Mouse (Mus musculus) megakaryocyte-erythroid progenitor cell, adult 5-6 weeks (primary cell): ENCODE data around the gene Gm45213. TPM values are rescaled to one million over a fixed set of nuclear protein-coding genes. Genes with fewer than 3 reads are reported as not detected.
A peak's percentile ranks its signal among the peaks of the same experiment; 100 is the strongest.

ENCODE experiments used
- ATAC-seq: replicated peaks from 2 replicates; pipeline ENCODE4 v1.8.0; 2016; ENCODE audit warnings: mild to moderate bottlenecking, inconsistent platforms; ENCODE audit not compliant: severe bottlenecking, poor library complexity, low FRiP score, low TSS enrichment
- total RNA-seq, 2 experiments: library from RNA; stranded (forward) in 1 of 2; stranded (reverse) in 1 of 2; fragments of 200-1000, 215-1000 nt in 1 of 2; fragments of >200 nt in 1 of 2; fragmentation: Nextera tagmentation in 1 of 2; gene quantifications; 2 replicates each; pipeline ENCODE4 v1.2.3; 2014 to 2017

Gene Gm45213
- total RNA-seq, 2 experiments from 2014 or later = not detected

- no peak for ATAC-seq
Observed at GRCm38 (mm10) chr7:66101866-66102265, 58.5 kb downstream of the Gm45213 start.

- no peak for ATAC-seq
Observed at GRCm38 (mm10) chr7:66104531-66104930, 61.1 kb downstream of the Gm45213 start.

DNA sequence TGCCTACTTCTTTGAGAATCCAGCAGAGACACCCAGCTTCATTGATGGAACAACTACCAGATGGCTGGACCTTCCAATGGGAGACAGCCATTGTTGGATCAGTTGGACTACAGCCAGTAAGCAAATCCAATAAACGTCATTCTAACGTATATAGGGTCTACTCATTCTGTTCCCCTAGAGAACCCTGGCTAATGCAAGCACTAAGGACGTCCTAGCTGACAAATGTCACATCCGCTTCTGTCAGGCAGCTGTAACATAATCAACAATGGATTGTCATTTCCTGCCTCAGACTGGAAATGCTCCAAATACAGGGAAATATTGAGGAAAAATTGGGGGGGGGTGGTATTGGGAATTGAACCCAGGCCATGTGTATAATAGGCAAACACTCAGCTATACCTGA is 62.4 kb downstream of the Gm45213 start:
- ATAC-seq = no peak

DNA sequence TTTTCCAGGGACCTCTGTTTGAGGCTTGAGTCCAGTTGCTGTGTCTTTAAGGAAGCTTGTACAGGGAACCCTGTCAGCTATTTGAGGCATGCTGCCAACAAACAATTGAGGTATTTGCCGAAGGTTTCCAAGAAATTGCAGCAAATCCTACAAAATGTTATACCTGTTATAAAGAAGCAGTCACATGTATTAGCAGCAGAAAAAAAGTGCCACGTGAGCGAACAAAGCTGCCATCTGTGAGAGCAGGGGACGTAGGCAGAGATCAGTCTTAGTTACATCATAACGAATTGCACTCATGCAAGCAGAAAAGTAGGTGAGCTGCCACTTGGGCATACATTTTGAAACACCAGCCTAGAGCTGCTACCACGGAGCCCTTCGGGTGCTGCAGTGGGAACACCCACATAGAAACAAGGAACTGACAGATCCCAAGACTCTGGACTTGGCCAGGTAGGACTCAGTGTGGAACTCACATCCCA is 63.2 kb downstream of the Gm45213 start:
- ATAC-seq = no peak

DNA sequence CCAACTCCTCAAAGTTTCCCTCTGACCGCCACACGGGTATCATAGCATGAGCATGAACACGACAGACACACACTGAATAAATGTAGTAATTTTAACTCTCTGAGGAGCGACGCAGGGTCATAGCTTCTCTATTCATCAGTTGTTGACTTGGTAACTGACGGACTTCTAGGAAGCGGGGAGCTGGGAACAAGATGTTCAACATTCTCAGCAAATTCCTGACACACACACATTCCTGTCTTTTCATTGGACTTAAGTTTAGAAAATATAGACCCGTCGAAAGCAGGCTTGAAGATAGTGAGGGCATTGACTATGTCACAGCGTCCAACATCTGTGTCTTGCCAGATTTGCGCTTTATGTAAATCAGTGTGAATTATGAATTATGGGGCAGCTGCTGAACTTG is 63.8 kb downstream of the Gm45213 start:
- ATAC-seq = no peak

DNA sequence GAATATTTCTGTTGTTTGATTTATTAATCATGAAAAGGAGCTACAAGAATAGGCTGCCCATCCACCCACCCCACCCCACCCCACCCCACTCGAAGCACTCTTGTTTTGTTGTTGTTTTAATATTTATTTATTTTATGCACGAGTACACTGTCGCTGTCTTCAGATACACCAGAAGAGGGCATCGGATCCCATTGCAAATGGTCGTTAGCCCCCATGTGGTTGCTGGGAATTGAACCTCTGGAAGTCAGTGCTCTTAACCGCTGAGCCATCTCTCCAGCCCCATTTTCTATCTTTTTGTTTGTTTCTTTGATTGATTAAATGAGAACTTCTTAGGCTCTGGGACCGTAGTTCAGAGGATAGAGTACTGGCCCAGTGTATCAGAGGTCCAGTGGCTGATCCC is 64.5 kb downstream of the Gm45213 start:
- ATAC-seq = no peak

DNA sequence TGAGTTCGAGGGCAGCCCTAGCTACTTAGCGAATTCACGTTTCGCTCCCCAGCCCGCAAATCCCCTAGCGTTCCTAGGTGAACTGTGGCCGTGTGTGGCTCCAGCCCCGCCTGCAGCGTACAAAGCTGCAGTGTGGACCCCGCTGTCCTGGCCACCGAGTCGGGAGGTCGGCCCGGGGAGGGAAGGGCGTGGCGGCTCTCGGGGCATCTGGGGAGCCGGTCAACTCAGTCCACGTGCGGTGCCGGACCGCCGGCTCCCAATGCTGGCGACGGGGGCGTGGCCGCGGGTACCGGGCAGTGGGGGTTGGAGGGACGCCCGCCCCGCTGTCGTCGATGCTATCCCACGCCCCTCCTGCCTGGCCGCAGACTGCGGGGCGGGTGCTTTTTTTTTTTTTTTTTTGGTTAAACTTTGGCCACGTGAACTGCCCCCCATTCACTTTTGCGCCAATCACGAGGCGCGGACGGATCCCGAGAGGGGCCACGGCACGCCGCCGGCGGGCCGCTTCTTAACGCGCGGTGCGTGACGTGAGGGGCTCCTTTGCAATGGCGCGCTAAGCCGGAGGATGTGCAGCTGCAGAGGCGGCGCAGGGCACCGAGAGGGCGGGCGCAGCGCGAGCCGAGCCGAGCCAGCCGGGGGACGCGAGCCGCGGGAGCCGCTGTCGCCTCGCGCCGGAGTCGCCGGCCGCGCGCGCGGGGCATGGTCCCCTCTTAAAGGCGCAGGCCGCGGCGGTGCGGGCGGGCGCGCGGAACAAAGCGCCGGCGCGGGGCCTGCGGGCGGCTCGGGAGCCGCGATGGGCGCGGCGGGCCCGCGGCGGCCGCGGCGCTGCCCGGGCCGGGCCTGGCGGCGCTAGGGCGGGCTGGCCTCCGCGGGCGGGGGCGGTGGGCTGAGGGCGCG is 65.8 kb downstream of the Gm45213 start, which contains the start of gene Chsy1:
Gene Chsy1 (plus strand): TSS at position 555 of the 894 bp plus-strand sequence.
- ATAC-seq = peak; percentile 39

GRCm38 (mm10) chr7:66109855-66110635 is 66.6 kb downstream of the Gm45213 start:
- no peak for ATAC-seq

DNA sequence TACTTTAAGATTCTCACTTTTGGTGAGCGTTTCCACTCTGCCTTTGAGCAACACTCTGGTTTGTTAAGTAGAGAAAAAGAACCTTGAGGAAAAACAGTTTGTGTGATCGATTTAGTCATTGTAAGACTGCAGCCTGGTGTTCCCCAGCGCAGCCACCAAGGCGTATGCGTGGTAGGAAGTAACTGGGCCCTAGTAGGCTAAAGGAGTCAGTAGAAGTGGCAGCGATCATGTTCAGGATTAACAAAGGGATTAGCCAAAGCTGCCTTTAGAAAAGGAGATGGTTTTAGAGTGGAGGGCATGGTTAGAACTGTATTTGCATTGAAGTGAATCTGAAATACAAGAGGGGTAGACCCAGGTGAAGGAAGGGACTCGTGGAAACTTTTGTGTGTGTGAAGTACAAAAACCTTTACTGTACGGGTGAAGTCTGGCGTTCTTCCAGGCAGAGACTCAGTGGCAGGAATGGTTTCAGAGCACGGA is 67.3 kb downstream of the Gm45213 start:
- ATAC-seq = no peak

- no peak for ATAC-seq
Observed at GRCm38 (mm10) chr7:66111211-66111610, 67.8 kb downstream of the Gm45213 start.

Other genes with a start within 250 kb of the Gm45213 start
- gene Pcsk6, start 181.9 kb upstream of the Gm45213 start, total RNA-seq (2014; fragmentation: Nextera tagmentation) = 0.26 TPM in 1 of 2 replicates, not detected in the other
- gene Pcsk6, start 181.9 kb upstream of the Gm45213 start, total RNA-seq (2017) = 0.38 TPM in 1 of 2 replicates, not detected in the other
- 141 and 167 TPM in 2 replicates for gene Snrpa1, start 15.4 kb downstream of the Gm45213 start, total RNA-seq (2014; fragmentation: Nextera tagmentation)
- 151 and 194 TPM in 2 replicates for gene Snrpa1, start 15.4 kb downstream of the Gm45213 start, total RNA-seq (2017)
- 38.0 and 42.2 TPM in 2 replicates for gene Selenos, start 36.0 kb downstream of the Gm45213 start, total RNA-seq (2014; fragmentation: Nextera tagmentation)
- 44.9 and 47.5 TPM in 2 replicates for gene Selenos, start 36.0 kb downstream of the Gm45213 start, total RNA-seq (2017)
- gene Chsy1, start 65.9 kb downstream of the Gm45213 start, total RNA-seq (2014; fragmentation: Nextera tagmentation) = 11.4 and 14.8 TPM in 2 replicates
- gene Chsy1, start 65.9 kb downstream of the Gm45213 start, total RNA-seq (2017) = 14.4 and 26.4 TPM in 2 replicates